Mouse (Mus musculus): ENCODE measurements at regions not wholly inside any gene's neighbourhood (a gene's known extent, or its start where the extent isn't known, plus 50 kb on each side); places are given as distances from the start of the nearest gene placed in this dataset.

DNA sequence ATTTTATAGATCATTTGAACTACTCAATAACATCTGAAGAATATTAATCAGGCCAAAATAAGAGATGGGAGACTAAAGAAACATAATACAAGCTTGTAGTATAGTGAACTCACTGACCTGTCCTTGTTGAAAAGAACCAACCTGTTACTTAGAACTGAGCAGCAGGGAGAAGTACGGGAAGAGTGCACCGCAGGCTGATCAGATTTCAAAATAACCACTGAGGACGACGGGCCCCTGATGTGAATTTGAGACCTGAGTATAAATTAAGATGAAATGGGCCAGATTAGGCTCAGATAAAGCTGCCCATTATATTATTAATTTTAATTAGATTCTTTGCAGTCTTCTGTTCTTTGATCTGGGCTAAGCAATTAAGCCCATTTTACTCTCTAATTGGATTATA is 391.2 kb upstream of the Tyrp1 start:
- DNase-seq (ENCODE audit: low read depth, low spot score) = no peak

DNA sequence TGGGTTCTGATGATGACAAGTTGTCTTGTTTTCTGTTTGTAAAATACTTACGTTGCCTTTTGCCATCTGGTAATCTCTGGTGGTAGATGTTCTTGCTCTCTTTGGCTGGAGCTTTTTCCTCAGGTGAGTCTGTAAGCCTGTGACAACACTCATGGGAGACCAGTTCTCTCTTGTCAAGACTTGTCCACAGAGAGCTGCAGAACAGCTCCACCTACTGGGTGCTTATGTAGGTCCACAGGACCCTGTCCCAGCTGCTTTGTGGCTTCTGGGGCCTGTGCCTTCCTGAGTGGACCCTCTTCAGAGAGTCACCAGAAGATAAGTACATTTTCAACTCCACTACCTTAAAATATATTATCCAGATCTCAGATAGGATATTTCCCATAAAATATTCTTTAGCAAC is 370.3 kb upstream of the Tyrp1 start:
- DNase-seq (ENCODE audit: low read depth, low spot score) = no peak

DNA sequence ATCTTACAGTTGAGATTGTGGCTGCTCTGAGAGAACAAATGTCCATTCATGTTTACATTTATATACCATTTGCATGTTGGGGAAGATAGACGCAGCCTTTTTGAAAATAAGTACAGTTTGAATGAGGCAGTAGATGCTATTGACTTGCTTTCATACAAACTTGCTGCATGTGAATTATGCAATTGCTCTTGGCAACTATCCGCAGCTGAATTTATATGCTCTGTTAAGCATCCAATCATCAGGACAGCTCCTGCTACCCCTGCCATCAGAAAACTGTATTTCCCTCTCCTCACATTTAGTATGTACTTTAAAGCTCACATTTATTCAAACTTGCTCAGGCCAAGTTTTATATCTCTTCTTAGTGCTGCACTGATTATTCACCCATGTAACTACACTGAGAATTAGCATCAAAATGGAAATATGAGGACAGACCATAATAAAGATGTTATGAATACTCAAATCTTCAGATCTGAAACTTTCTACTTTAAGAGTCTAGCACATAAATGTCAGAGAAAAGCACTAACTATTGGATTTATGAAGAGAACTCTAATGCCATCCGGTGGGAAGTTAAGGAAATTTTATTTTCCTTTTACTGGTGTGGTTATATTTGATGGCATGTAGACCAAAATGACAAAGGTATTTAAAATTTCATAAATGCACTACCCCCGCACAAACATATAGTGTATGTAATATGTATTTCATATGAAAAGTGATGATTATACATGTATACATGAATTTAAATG is 358.0 kb upstream of the Tyrp1 start:
- peak; percentile 14 for DNase-seq (ENCODE audit: low read depth, low spot score)

DNA sequence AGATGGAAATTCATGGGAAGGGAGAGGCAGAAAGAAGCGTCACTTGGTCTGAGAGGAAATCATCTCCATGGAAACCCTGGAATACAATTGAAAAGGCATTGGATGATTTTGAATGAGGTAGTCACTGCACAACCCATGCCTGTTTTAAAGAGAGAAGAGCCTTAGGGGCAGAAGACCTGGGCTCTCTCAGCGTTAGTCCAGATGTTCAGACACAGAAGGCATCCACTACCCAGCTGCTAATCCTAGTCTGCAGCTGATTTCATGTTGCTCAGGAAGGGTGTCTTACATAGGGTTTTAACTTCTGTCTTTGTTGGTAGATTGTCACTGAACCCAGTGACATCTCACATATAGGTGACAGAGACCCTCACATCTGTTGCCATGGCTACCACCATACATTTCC is 318.8 kb upstream of the Tyrp1 start:
- DNase-seq (ENCODE audit: low read depth, low spot score) = no peak

DNA sequence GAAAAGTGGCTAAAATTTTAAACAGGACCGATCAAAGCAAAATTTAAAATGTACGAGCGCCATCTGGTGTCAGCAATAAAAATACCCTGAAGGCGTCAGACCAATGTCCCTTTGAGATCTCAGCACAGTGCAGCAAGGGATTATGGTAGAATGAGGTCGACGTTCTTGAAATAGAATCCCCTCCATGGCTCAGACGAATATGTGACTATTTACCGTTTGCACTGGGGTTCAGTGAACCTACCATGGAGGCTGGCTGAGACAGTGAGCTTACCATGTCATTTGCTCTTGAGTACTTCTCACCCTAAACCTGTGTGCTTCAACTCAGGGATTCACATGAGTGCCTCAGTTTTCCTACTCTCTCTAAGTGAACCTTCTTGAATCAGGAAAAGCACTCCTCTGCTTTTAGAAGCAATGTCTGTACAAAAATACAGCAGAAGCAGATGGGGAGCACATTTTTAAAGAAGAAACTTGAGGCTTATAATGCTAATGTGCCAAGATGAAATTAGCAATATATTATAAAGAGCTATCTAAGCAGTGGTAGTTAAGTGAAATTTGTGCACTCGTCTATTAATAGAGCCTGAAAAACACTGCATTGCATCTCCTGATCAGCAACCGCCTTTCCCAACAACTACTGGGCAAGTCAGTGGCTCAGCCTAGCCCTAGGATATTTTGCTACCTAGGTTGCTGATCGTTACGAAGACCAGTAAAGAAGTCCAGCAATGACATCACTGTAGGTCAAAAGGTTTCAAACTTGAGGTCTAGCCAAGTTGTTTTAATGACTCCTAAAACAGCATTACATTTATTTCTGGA is 316.2 kb upstream of the Tyrp1 start:
- DNase-seq (ENCODE audit: low read depth, low spot score) = peak; percentile 62

DNA sequence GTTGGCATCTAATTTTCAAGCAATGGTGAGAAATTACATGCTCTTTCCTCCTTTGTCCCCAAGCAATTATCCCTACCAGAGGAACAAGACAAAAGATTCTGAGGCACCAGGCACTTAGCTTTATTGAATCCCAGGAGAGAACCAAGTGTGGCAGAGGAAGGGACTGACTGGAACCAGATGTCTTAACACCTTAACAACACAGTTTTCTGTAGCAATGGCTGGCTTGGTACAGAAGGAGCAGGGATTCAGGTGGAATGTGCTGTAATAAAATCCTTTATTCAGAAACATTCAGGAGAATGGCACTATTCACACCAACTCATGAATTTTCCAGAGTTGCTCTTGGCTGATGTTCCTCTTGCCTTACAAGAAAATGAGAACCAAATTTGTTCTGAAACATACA is 315.3 kb upstream of the Tyrp1 start:
- DNase-seq (ENCODE audit: low read depth, low spot score) = no peak

DNA sequence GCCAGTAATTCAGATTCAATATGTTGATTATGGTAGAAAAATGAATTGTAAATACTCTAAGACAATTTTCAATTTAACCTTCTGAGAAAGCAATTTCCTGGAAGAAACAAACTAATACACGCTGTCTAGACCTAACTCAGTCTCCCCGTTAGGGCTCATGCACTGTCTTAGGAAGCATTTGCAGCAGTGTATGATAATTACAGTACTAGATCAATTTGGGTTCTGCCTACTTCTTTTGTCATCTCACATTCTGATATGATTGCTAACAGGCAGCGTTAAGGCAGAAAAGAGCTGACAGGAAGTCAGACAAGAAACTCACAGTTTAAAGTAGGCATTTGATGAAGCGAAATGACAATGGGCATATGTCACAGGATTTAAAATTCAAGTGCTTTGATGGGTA is 294.1 kb upstream of the Tyrp1 start:
- no peak for DNase-seq (ENCODE audit: low read depth, low spot score)

DNA sequence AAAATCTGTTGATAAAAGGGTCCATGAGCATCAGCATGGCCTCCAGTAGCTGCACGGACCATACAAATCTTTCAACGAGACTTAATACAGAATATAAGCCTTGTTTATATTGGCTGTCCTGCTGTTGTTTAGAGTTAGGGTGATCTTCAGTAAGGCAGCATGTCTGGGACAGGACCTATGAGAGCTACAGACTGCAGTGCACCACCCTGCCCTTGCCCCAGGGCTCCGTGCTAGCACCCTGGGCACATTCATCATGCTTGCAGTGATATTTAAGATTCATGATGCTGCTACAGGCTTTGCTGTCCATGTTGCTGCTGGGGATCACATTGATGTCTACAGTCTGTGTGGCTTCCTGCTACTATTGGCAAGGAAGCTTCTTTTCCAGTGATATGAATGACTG is 288.8 kb upstream of the Tyrp1 start:
- DNase-seq (ENCODE audit: low read depth, low spot score) = no peak

DNA sequence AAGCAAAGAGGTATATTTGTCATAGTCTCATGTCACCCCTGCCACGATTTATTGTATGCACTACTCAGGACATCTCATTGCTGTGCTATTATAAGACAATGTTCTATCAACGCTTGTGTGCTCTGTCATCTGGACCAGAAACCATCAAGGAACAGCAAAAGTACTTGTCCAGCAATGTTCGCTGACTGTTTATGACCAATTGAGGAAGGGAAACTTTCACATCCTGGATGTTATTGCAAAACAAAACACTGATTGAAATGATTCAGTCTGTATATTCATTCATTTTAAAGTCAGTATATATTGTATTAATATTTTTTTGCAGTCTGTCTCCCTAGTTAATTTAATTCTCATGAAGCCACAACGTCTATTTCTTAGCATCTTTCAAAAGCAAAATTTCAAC is 244.5 kb upstream of the Tyrp1 start:
- no peak for DNase-seq (ENCODE audit: low read depth, low spot score)

DNA sequence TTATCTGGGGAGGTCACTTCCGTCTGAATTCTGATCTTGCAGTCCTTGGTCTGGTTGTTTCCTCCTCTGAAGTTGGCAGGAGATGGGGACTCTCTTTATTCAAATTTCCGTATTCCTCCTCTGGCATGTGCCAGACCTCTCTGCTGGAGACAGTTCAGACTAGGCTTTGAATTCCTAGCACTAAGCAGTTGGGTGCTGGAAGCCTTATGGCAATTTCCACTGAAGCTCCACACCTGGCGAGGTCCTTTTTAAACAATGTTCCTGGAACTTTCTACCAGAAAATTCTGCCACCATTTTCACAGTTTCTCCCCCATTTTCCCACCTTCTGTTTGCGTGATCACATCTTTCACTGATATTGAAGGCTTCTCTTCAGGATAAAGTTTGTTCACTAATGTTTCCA is 205.7 kb upstream of the Tyrp1 start:
- no peak for DNase-seq (ENCODE audit: low read depth, low spot score)

DNA sequence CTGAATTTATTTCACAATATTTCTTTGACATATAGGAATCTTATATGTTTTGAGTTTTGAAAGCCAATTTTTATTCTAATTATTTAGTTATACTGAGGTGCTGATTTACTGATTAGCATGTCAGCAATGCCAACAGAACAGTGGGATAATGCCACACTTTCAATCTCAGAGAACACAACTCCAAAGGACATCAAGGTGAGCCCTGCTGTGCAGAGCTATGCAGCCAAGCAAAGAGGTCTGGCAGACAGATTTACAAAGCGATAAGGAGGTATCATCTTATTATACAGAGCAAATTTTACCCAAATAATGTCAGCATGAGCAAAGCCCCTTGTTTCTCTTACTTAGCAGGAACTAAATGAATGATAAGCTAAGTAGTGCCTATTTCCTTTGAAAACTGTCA is 204.7 kb upstream of the Tyrp1 start:
- no peak for DNase-seq (ENCODE audit: low read depth, low spot score)

DNA sequence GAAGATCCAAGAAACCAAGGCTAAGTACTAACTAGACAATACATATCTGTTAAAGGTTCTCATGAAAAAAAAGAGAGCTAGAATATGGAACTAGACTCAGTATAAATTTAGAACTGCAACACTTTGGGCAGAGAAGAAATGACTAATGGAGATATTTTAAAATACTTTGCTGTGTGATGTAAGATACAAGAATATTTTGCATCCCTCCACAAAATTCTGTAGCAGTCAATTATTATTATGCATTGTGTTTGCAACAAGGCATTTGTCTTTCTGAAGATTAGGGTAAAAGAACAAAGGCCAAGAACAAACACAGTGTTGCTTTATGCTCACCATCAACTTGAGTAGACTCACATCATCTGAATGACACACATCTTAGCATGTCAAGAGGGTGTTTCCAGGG is 203.7 kb upstream of the Tyrp1 start:
- no peak for DNase-seq (ENCODE audit: low read depth, low spot score)

DNA sequence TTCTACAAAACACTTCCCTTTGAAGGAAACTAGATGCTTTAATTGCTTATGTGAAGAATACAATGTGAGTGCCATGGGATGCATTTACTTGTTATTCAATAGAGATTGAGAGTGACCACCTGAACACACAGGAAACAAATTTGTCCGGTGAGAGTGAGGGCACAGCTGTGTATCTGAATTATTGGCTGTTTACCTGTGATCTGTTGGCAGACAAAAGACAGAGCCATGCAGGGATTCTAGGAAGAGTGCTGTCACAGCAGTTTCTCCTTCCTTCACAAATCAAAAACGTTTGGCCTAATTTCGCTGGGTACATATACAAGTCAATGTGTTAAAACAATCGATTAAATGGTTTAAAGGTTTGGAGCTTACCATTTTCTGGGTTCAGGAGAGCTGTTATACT is 202.9 kb upstream of the Tyrp1 start:
- DNase-seq (ENCODE audit: low read depth, low spot score) = no peak

DNA sequence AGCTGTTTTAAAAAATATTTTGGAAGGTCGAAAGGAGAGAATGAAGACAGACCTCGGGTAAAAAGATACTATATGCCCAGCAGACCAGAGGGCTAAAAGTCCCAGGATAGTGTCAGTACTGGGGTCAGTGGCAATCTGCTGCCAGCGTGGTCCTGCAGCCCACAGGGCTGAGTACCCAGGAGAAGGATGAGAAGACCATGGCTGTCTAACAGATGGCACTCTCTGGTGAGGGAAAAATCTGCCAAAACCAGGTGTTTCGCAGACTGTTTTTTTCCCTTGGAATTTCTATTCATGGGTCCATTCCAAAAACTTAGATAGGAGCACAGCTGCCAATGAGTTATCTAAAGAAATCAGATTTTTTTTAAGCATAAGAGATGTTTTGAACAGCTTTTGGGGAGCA is 202.5 kb upstream of the Tyrp1 start:
- no peak for DNase-seq (ENCODE audit: low read depth, low spot score)

DNA sequence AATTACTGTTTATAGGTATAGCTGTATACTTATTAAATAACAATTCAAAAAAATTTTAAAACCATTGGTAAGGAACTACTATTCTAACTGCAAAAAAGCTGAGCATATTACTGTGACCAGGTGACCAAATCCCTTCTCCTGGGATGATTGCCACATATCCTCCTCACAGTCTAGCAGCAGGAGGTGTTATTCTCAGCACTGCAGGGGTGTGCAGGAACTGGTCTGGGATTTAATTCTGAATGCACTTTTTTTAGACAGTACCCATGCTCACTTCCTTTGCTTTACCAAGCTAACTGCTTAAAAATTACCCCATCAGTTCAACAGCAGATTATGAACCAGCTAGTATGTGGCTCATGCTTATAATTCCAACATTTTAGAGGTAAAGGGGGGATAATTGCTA is 195.5 kb upstream of the Tyrp1 start:
- no peak for DNase-seq (ENCODE audit: low read depth, low spot score)

All from brain, embryonic 18.5 days (tissue).